Mouse (Mus musculus) liver, adult 2 months (tissue): ENCODE measurements at regions not wholly inside any gene's neighbourhood (a gene's known extent, or its start where the extent isn't known, plus 50 kb on each side); places are given as distances from the start of the nearest gene placed in this dataset.

Experiments used
- CTCF ChIP-seq: fragments of 200-500 bp; IDR thresholded peaks from 2 replicates; pipeline ENCODE4 v1.5.1; 2011; ENCODE audit warnings: low read depth, low read length, control low read depth
- POLR2A ChIP-seq: fragments of 200-500 bp; IDR thresholded peaks from 2 replicates; pipeline ENCODE4 v1.6.1; 2011; ENCODE audit warnings: low read length, control low read depth; ENCODE audit not compliant: insufficient read depth; ENCODE audit errors: extremely low read depth

DNA sequence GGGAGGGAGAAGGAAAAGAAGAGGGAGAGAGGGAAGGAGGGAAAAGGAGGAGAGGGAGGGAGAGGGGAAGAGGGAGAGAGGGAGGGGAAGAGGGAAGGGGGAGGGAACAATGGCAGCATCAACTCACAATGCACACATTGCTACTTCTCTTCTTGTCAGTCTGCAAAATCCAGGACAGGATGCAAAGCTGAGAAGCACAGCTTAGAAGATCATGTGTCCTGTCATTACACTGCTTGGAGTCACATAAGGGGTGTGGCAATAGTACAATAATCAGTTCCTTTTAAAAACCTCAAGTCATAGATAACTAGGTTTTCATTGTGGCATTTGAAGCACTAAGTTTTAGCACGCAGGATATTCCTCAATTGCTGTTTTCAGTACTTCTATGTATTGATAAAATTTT is 132.2 kb downstream of the Nsun3 start:
- TF ChIP-seq CTCF = no peak
- TF ChIP-seq POLR2A = no peak
